Mouse (Mus musculus): ENCODE measurements at regions not wholly inside any gene's neighbourhood (a gene's known extent, or its start where the extent isn't known, plus 50 kb on each side); places are given as distances from the start of the nearest gene placed in this dataset.

DNA sequence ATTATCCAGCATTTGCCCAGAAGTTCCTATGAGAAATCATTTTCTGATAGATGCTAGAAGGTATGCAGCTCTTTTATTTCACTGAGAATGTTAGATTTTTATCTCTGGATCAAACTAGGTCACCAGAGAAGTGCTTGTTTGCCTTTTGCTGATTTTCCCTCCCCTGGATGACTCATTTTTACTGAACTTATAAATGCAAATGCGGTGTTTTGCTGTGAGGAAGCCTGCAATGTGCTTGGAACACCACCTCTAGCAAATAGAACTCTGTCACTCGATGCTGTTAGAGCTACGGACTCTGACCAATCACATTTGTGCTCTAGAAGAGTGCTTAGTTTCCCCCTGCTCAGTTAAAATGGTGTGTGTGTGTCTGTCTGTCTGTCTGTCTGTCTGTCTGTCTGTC, 257.2 kb downstream of the Fzd1 start:
- DNase-seq (ENCODE audit: low spot score in 2 of 2) = no peak

DNA sequence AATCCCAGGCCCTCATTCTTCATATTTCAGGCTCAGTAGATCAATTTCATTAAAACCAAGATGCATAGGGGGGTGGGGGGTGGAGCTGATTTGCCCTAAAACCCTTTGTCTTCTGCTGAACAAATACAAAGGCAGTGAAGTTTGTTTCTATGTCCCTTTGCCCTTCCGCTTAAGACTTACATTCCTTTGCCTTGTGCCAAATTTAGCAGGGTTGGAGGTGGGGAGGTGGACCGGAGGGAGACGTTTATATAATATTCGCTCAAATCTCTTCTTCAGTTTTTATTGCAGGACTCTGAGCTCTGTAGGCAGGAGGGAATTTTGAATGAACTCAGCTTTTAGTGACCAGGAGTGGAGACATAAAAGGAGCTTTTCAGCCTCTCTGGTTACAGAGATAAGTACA, 258.8 kb downstream of the Fzd1 start:
- no peak for DNase-seq (ENCODE audit: low spot score in 2 of 2)

- DNase-seq (ENCODE audit: low spot score in 2 of 2) = no peak
Measured at GRCm38 (mm10) chr5:4498425-4498824, 259.4 kb downstream of the Fzd1 start.

- DNase-seq (ENCODE audit: low spot score in 2 of 2) = no peak
Measured at GRCm38 (mm10) chr5:4496907-4497200, 261.0 kb downstream of the Fzd1 start.

DNA sequence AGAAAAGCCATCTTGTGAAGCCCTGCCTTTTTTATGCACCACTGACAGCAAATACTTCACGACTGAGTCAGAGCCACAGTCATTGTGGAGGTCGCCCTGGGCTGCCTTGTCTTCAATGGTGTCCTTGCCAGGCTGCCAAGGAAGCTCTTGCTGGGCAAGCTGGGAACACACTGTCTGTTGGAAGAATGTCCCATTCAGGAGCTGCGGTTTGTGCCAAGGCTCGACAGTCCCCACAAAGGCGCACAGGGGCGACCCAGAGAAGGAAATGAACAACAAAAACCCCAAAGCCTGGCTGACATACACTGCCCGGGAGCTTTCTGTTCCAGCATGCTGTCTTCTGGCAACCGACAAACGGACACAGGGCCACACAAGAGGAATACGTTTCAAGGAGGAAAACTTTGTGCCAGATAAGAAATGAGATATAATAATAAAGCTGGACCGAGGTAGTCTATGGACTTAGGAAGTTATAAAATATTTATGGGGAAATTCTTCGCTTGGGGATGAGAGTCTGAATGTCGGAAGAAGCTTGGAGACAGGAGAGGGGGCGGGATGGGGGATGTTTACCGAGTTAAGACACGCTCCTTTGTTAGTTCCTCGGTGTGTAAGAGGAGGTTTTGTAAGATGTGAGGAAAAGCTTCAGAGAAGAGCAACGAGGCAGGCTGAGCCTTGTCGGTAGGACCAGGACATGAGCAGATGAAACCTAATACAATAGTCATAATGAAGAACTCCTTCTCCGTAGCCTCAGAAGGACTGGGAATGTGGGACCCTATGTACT, 261.5 kb downstream of the Fzd1 start:
- DNase-seq (ENCODE audit: low spot score in 2 of 2) = peak; percentile 41 to 54

- peak in 1 of 2 experiments; percentile 32 for DNase-seq (ENCODE audit: low spot score in 2 of 2)
Measured at GRCm38 (mm10) chr5:4495482-4495881, 262.4 kb downstream of the Fzd1 start.

DNA sequence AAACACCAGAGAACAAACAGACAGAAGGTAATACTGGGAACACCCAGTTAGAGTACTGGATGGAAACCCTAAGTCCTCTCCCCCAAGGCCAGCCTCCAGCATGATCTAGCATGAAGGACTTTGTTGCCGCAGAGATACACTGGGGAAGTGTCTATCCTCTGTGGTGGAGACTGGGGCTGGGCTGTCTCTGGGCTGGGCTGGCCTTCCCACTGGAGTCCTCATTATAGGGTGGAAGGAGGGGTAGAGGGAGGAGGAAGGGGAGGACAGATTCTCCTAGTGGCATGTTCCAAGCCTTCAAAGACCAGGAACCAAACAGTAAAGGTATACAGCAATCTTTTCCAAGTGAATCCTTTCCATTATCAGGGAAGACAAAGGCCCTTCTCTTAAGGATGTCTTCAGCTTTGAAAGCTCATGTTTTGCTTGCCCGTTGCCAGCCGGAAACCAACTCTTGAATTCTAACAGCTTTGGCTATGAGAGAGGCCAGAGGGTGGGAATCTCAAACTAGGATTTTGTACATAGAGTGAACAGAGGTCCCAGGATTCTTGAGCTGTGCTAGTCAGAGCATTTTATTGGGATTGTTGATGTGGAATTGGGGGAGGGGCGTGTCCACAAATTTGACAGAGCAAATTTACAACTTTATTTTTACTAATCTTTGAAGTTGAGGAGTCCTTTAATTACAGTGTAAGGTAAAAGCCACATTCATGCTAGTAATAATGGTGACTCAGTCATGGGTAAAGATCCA, 271.3 kb downstream of the Fzd1 start:
- no peak for DNase-seq (ENCODE audit: low spot score in 2 of 2)

GRCm38 (mm10) chr5:4485542-4486390, 272.1 kb downstream of the Fzd1 start:
- peak; percentile 51 to 63 for DNase-seq (ENCODE audit: low spot score in 2 of 2)

GRCm38 (mm10) chr5:4484780-4485179, 273.1 kb downstream of the Fzd1 start:
- DNase-seq (ENCODE audit: low spot score in 2 of 2) = no peak

DNA sequence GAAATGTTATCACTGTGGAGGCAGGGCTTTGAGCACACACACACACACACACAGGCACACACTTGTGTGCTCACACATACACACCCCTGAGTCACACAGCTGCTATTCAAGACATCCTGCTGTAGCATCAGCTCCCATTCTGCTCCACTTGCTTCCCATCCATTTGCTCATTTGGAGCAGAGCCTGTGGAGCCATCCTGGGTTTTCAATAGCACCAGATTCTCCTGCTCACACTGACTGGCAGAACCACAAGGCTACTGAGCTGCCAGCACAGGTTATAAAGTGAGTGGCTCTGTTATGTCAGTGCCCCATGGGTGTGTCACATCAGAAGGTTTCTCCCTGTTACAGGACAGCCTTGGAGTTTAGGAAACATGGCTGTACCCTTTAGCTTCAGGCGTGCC, 273.7 kb downstream of the Fzd1 start:
- peak; percentile 36 to 46 for DNase-seq (ENCODE audit: low spot score in 2 of 2)

DNA sequence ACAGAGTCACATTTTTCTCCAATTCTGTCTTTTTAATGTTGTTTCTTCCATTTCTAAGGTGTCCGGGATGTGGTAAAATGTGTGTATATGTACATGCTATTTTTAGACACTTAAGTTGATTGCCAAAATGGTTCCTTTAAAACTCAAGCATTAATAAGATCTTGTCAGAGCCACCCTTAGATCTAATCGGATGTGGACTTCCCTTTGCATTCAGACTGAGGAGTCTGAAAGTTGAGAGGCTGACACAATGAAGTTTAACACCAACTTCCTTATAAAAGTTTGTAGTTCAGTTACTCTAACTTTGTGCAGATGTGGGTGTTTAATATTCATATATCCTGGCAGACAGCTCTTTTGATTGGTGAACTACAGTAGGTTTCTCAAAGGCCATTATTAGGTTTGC, 282.1 kb downstream of the Mterf1b start:
- DNase-seq (ENCODE audit: low spot score in 2 of 2) = no peak

Data from layer of hippocampus, postnatal 10 days (tissue).